In genomic region chr4:151001397-151001796, GRCm38 (mm10) we compare ENCODE assay signal across 44 mouse cellular contexts. TPM values are rescaled to one million over a fixed set of nuclear protein-coding genes. Genes with fewer than 3 reads are reported as not detected.
DNase-seq lines count a peak whose midpoint lies in the region; ATAC-seq and TF ChIP-seq lines count a peak whose summit lies in the region.
"Had no signal": no experiment of that assay in that cellular context is flagged by ENCODE, and none has a peak within 500 bp of the region (broad histone marks: within the 10 kb centered on the region; RNA-seq: fewer than 3 reads in every experiment).

No protein-coding gene starts in this region.

- peak; percentile 34 for DNase-seq in 416B (ENCODE audit: low read depth)
- no peak for DNase-seq in urinary bladder, postnatal 14 days (ENCODE audit: low spot score)
- no peak for DNase-seq in cerebellum, adult 9-10 months
- DNase-seq: adrenal gland, adult 2 months; adrenal gland, postnatal 36 days; cerebellum, adult 2 months; cerebellum, postnatal 36 days; gastrocnemius, adult 2 months; gastrocnemius, postnatal 36 days; heart, adult 18-20 months; heart, postnatal 36 days; kidney, adult 18-20 months; kidney, postnatal 25 days; lung, postnatal 36 days; right cerebral cortex, adult 18-20 months; right cerebral cortex, postnatal 4 days had no signal

- H3K36me3 ChIP-seq in intestine, embryonic 15.5 days, result no peaks in the 10 kb centered on the region
- H3K36me3 ChIP-seq in intestine, postnatal 0 days (ENCODE audit: control insufficient read depth, insufficient read depth), result no peaks in the 10 kb centered on the region
- H3K36me3 ChIP-seq: forebrain, embryonic 15.5 days; G1E; hindbrain, embryonic 12.5 days; lung, embryonic 15.5 days; midbrain, embryonic 15.5 days had no signal

- H3K27me3 ChIP-seq in intestine, embryonic 15.5 days (replicated peaks), result no peaks in the 10 kb centered on the region
- H3K27me3 ChIP-seq in intestine, postnatal 0 days (replicated peaks; ENCODE audit: control insufficient read depth, insufficient read depth, low read length), result no peaks in the 10 kb centered on the region
- H3K27me3 ChIP-seq: embryonic facial prominence, embryonic 13.5 days; forebrain, embryonic 15.5 days; hindbrain, embryonic 12.5 days; kidney, embryonic 15.5 days; limb, embryonic 13.5 days; lung, embryonic 15.5 days; midbrain, embryonic 15.5 days; neural tube, embryonic 12.5 days had no signal

- no peak overlapping the region for H3K4me3 ChIP-seq in intestine, embryonic 15.5 days (replicated peaks)
- no peak overlapping the region for H3K4me3 ChIP-seq in intestine, postnatal 0 days (ENCODE audit: low read depth, low read length)
- H3K4me3 ChIP-seq: embryonic facial prominence, embryonic 13.5 days; forebrain, embryonic 10.5 days; forebrain, embryonic 15.5 days; gastrocnemius, adult 2 months; hindbrain, embryonic 12.5 days; kidney, embryonic 15.5 days; layer of hippocampus, adult 2 months; limb, embryonic 13.5 days; lung, embryonic 15.5 days; midbrain, embryonic 10.5 days; midbrain, embryonic 15.5 days; neural tube, embryonic 12.5 days had no signal

- 0 out of 2 replicates have a peak, but pooled peaks have one; percentile 3 for ATAC-seq in intestine, embryonic 15.5 days
- ATAC-seq in intestine, postnatal 0 days, result no peak
- peak; percentile 16 for ATAC-seq in activated CD4-positive, CD25-positive, alpha-beta regulatory T cell, adult 4 months
- peak; percentile 53 for ATAC-seq in megakaryocyte-erythroid progenitor cell, adult 5-6 weeks (replicated peaks; ENCODE audit: low FRiP score, low TSS enrichment, poor library complexity, severe bottlenecking)
- ATAC-seq: forebrain, embryonic 15.5 days; hindbrain, postnatal 0 days; midbrain, embryonic 15.5 days had no signal

- no peak overlapping the region for H3K27ac ChIP-seq in intestine, embryonic 15.5 days
- H3K27ac ChIP-seq in intestine, postnatal 0 days (ENCODE audit: low read depth, low read length), result no peak overlapping the region
- H3K27ac ChIP-seq: embryonic facial prominence, embryonic 13.5 days; forebrain, embryonic 10.5 days; forebrain, embryonic 15.5 days; gastrocnemius, adult 2 months; hindbrain, embryonic 12.5 days; hindbrain, postnatal 0 days; kidney, embryonic 15.5 days; layer of hippocampus, adult 2 months; limb, embryonic 13.5 days; lung, embryonic 15.5 days; midbrain, embryonic 10.5 days; midbrain, embryonic 15.5 days; neural tube, embryonic 12.5 days had no signal

- no peak for TF ChIP-seq CTCF in intestine, postnatal 0 days (IDR thresholded peaks at IDR 0.05; ENCODE audit: low read depth)

- no peaks in the 10 kb centered on the region for H3K9me3 ChIP-seq in intestine, embryonic 15.5 days
- H3K9me3 ChIP-seq in intestine, postnatal 0 days (ENCODE audit: control insufficient read depth), result no peaks in the 10 kb centered on the region
- H3K9me3 ChIP-seq: embryonic facial prominence, embryonic 13.5 days; forebrain, embryonic 10.5 days; forebrain, embryonic 15.5 days; G1E; hindbrain, embryonic 12.5 days; kidney, embryonic 15.5 days; limb, embryonic 13.5 days; lung, embryonic 15.5 days; midbrain, embryonic 10.5 days; midbrain, embryonic 15.5 days; neural tube, embryonic 12.5 days had no signal

- no peaks in the 10 kb centered on the region for H3K4me1 ChIP-seq in intestine, embryonic 15.5 days (replicated peaks)
- H3K4me1 ChIP-seq in intestine, postnatal 0 days (replicated peaks; ENCODE audit: control insufficient read depth, insufficient read depth, low read length), result no peaks in the 10 kb centered on the region
- H3K4me1 ChIP-seq: embryonic facial prominence, embryonic 13.5 days; forebrain, embryonic 15.5 days; hindbrain, embryonic 12.5 days; kidney, embryonic 15.5 days; limb, embryonic 13.5 days; lung, embryonic 15.5 days; midbrain, embryonic 15.5 days; neural tube, embryonic 12.5 days had no signal

- 49% methylated on average over 13 of the region's 13 CpGs for WGBS in intestine, embryonic 15.5 days
- WGBS in intestine, postnatal 0 days, result 35% methylated on average over 13 of the region's 13 CpGs

- H3K4me2 ChIP-seq in intestine, embryonic 15.5 days (replicated peaks), result no peak overlapping the region
- no peak overlapping the region for H3K4me2 ChIP-seq in intestine, postnatal 0 days (replicated peaks; ENCODE audit: low read depth)
- H3K4me2 ChIP-seq: embryonic facial prominence, embryonic 13.5 days; forebrain, embryonic 15.5 days; heart, embryonic 11.5 days; hindbrain, embryonic 12.5 days; kidney, embryonic 15.5 days; limb, embryonic 13.5 days; liver, embryonic 11.5 days; lung, embryonic 15.5 days; midbrain, embryonic 15.5 days; neural tube, embryonic 12.5 days had no signal

- H3K9ac ChIP-seq in intestine, embryonic 15.5 days, result no peak overlapping the region
- H3K9ac ChIP-seq in intestine, postnatal 0 days (ENCODE audit: low read depth, low read length), result no peak overlapping the region
- H3K9ac ChIP-seq: embryonic facial prominence, embryonic 13.5 days; forebrain, embryonic 15.5 days; hindbrain, embryonic 12.5 days; kidney, embryonic 15.5 days; limb, embryonic 13.5 days; lung, embryonic 15.5 days; midbrain, embryonic 15.5 days; neural tube, embryonic 12.5 days had no signal

RNA-seq across cellular contexts. Expression of gene Uts2, which starts 4.5 kb away (rescaled TPM):
- polyA plus RNA-seq in intestine, embryonic 15.5 days (2015; fragmentation: Nextera tagmentation; extraction: Ambion mirVana), result not detected in 2 replicates
- not detected in 2 replicates for polyA plus RNA-seq in intestine, postnatal 0 days (2015; fragmentation: Nextera tagmentation; extraction: Ambion mirVana)
- not detected for polyA plus RNA-seq in activated CD4-positive, CD25-positive, alpha-beta regulatory T cell, adult 4 months (2017; shearing (Covaris generic))
- total RNA-seq in megakaryocyte-erythroid progenitor cell, adult 5-6 weeks (2014; fragmentation: Nextera tagmentation), result not detected in 2 replicates
- total RNA-seq in megakaryocyte-erythroid progenitor cell, adult 5-6 weeks (2017), result not detected in 2 replicates
- total RNA-seq: adrenal gland, adult 2 months; adrenal gland, postnatal 36 days; G1E; gastrocnemius, adult 2 months; gastrocnemius, postnatal 36 days; heart, adult 18-20 months; heart, postnatal 36 days; hindbrain, postnatal 0 days; layer of hippocampus, adult 2 months; layer of hippocampus, postnatal 14 days; left cerebral cortex, adult 8-10 months; left cerebral cortex, postnatal 36 days had no signal
- polyA plus RNA-seq: adrenal gland, adult 2 months; brain, embryonic 14.5 days; embryonic facial prominence, embryonic 13.5 days; forebrain, embryonic 10.5 days; forebrain, embryonic 15.5 days; frontal cortex, adult 2 months; G1E; heart, embryonic 11.5 days; heart, embryonic 16.5 days; hindbrain, embryonic 12.5 days; kidney, embryonic 15.5 days; limb, embryonic 13.5 days; liver, embryonic 11.5 days; liver, embryonic 16.5 days; lung, embryonic 15.5 days; midbrain, embryonic 10.5 days; midbrain, embryonic 15.5 days; spleen, adult 2 months; testis, adult 2 months had no signal

RNA-seq across cellular contexts. Expression of gene Per3, which starts 43.1 kb away (rescaled TPM):
- 3.7 and 4.1 TPM in 2 replicates for polyA plus RNA-seq in intestine, embryonic 15.5 days (2015; fragmentation: Nextera tagmentation; extraction: Ambion mirVana)
- 2.1 and 3.5 TPM in 2 replicates for polyA plus RNA-seq in intestine, postnatal 0 days (2015; fragmentation: Nextera tagmentation; extraction: Ambion mirVana)
- polyA plus RNA-seq in activated CD4-positive, CD25-positive, alpha-beta regulatory T cell, adult 4 months (2017; shearing (Covaris generic)), result 1 to 10 TPM; 3.3 to 4.7 TPM
- 8.4 and 8.9 TPM in 2 replicates for total RNA-seq in megakaryocyte-erythroid progenitor cell, adult 5-6 weeks (2014; fragmentation: Nextera tagmentation)
- 4.4 and 6.1 TPM in 2 replicates for total RNA-seq in megakaryocyte-erythroid progenitor cell, adult 5-6 weeks (2017)

RNA-seq across cellular contexts. Expression of gene Vamp3, which starts 56.4 kb away (rescaled TPM):
- polyA plus RNA-seq in intestine, embryonic 15.5 days (2015; fragmentation: Nextera tagmentation; extraction: Ambion mirVana), result 120 and 126 TPM in 2 replicates
- polyA plus RNA-seq in intestine, postnatal 0 days (2015; fragmentation: Nextera tagmentation; extraction: Ambion mirVana), result 104 and 109 TPM in 2 replicates
- polyA plus RNA-seq in activated CD4-positive, CD25-positive, alpha-beta regulatory T cell, adult 4 months (2017; shearing (Covaris generic)), result 10 to 100 TPM; 47.9 to 50.8 TPM
- total RNA-seq in megakaryocyte-erythroid progenitor cell, adult 5-6 weeks (2014; fragmentation: Nextera tagmentation), result 39.5 and 57.8 TPM in 2 replicates
- total RNA-seq in megakaryocyte-erythroid progenitor cell, adult 5-6 weeks (2017), result 46.4 and 55.0 TPM in 2 replicates
